Mouse (Mus musculus): ENCODE data around the gene Cyren.

DNA sequence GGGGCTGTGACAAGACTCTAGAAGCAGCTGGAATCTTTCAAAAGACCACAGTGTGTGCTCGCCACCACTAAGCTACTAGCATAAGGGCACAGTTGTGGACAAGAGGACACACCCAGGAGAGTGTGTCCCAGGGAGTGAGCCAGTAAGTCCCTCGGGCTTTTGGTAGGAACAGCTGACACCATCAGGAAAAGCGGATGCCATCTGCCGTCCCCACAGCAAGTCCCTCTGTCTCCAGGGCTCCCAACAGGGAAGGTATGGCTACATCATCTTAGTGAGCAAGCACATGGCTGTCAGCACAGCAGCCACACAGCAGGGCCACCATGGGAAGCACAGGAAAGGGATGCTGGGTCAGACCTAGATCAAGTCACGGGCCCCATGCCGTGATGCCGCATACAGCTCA lies 17.7 kb upstream of the Cyren start:
- TF ChIP-seq ZC3H11A (IDR thresholded peaks at IDR 0.05; ENCODE audit: borderline replicate concordance, low read depth, low read length) (no peak), CHD2 (IDR thresholded peaks at IDR 0.05; ENCODE audit: low read depth, low read length) (no peak)

Measured in ES-E14 (cell line).